Mouse (Mus musculus) adrenal gland (tissue): Measurements from ENCODE around the gene Fhit.

Source experiments
- intact Hi-C: fragments of 180-260 bp; cut with DNase I; formaldehyde crosslinking; loops from one replicate; pipeline ENCODE4 v1.15.1; 2025

The Fhit gene

GRCm38 (mm10) chr14:10711841-10712521 is 449.9 kb downstream of the Fhit start:
- intact Hi-C loops = loop anchor here (5.0 kb wide), 1 partner anchor 115 kb away; no protein-coding TSS in a partner anchor

GRCm38 (mm10) chr14:10710796-10711311 is 451.0 kb downstream of the Fhit start:
- intact Hi-C loops = loop anchor here (5.0 kb wide), 1 partner anchor 116 kb away; no protein-coding TSS in a partner anchor

GRCm38 (mm10) chr14:10701707-10702106 is 460.1 kb downstream of the Fhit start:
- intact Hi-C loops = no loop called here

GRCm38 (mm10) chr14:10680041-10680440 is 481.8 kb downstream of the Fhit start:
- intact Hi-C loops = no loop called here

DNA sequence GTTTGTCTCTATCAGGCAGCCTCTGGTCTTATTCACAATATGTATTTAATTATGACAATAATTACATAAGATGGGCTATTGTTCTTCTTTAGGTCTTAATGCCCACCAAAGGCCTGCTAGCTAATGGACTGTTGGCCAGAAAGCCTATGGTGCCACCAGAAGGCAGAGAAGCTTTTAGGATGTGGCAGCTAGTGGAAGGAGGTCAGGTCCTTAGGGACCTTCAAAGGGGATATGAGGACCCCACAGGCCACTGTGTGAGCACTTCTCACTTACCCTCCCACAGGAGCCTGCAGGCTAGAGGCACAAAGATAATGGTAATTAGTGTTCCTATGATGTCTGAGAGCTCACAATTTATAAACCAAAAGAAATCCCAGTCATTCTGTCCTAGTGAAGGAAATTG is 482.2 kb downstream of the Fhit start:
- intact Hi-C loops = no loop called here

GRCm38 (mm10) chr14:10677627-10678026 is 484.2 kb downstream of the Fhit start:
- intact Hi-C loops = no loop called here

DNA sequence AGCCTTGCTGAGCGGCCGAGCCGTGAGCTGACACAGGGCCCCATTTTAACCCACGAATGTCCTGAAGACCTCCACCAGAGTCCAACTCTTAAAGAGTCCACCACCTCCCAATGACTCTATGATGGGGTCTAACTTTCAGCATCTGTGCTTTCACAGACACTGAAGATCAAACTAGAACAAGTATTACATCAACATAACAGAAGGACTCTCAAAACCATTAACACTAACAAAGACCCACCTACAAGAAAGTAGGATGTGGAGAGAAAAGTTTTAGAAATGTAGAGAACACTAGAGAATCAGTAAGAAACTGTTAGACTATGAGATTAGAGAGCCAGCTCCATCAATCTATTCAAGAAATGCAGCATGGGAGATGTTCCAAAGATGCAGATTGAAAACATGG is 501.6 kb downstream of the Fhit start:
- intact Hi-C loops = no loop called here

GRCm38 (mm10) chr14:10659326-10659725 is 502.5 kb downstream of the Fhit start:
- intact Hi-C loops = no loop called here

DNA sequence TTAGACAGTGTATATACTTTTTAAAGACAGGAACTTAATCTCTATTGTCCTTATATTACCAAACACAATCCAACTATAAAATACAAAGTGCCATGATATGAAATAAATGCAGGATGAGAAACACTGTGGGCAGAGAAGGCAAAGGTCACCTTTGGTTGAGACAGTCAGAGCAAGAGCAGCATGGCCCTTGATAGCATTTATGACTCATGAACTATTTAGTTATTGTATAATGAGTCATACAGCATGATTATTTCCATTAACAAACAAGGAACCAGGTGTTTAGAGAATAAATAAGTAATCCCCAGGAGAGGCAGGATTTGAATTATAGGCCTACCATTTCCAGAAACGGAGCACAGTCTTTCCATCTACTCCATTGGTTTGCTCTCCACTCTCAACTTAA is 503.6 kb downstream of the Fhit start:
- intact Hi-C loops = no loop called here

DNA sequence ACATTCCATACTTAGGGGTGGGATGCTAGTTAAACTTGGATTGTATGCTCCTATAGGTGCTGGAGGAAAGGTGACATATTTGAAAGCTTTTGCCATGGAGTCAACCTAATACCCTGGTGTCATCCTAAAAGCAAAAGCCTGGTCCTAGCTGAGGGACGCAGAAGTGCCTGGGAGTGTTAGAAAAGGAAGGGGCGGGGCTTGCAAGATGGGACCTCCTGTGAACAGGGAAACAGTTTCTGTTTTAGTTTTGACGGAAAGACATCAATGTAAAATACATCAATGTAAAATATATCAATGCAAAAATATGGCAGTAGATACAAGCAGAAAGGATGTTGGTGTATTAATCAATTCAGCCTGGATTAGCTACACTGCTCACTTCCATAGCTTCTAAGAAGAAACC is 504.5 kb downstream of the Fhit start:
- intact Hi-C loops = no loop called here

DNA sequence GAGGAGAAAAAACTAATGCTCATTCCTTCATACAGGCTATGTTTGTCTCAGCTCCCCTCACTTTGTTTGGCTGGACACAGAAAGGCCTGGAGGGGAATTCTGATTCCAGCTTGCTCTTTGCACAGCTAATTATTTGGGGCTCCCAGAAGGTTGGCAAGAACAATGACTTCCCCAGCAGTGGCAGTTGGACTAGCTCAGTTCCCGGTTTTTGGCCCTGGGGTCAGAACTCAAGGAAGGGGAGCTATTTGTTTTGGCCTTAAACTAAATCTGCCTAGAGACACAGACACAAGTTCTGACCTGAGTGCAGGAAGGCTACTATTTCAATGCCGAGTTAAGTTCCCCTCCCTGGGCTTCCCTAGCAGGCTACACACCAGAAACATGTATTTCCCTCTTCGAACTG is 506.0 kb downstream of the Fhit start:
- intact Hi-C loops = no loop called here

DNA sequence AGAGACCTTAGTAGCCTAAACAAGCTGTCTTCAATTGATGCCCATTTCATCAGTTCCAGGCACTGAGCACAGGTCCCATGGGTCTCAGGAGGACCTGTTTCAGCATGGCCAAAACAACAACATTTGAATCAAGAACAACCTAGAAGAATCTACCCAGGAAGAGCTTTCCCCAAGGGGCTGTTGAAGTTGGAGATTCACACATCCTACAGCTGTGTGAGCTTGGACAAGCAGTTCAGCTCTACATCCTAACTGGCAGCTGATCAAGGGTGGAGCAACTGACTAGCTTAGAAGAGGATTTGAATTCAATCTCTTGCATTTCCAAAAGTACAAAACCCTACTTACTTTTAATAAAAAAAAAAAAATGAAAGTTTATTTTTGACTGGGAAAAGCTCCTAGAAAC is 514.0 kb downstream of the Fhit start:
- intact Hi-C loops = no loop called here

DNA sequence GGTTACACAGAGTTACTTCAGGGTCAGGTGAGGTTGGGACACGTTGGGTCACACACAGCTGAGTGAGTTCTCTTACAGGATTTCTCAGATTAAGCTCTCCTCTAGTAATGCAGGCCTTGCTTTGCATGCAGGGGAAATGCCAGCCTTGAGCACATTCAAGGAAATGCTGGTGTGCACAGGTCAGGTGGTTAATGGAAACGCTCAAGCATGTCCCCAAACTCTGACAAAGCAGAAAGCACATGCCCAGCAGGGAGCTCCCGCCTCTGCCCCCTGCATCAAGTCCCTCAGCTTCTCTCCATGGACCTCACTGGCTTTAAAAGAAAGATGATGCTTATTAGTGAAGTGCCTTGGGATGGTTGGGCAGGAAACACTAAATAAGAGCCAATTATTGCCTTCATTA is 530.1 kb downstream of the Fhit start:
- intact Hi-C loops = no loop called here

DNA sequence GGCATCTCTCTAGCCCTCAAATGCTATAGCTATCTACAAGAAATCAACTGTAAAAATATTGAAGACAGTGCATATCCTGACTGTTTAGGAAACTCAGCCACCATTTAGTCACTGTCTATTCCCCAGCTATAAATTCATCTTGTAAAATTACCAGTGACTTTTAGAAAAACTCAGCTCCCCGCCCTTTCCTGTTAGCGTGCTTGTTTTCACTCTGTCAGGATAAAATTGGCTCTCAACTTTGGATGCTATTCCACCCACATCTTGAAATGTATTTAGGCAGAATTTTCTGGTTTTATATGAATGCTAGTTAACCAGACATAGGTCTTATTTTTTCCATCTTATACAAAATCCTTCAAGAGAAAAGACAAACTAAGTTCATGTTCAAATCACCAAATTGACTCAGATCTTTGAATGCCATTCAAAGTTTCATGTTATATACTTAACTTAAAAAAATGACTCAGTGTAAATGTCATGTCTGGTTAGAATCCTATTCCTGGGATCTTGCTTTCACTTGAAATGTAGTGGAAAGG is 530.9 kb downstream of the Fhit start:
- intact Hi-C loops = no loop called here

GRCm38 (mm10) chr14:10593467-10593866 is 568.4 kb downstream of the Fhit start:
- intact Hi-C loops = no loop called here

- intact Hi-C loops = no loop called here
Measured at GRCm38 (mm10) chr14:10568937-10569552, 592.8 kb downstream of the Fhit start.

- intact Hi-C loops = no loop called here
Measured at GRCm38 (mm10) chr14:10567771-10568170, 594.1 kb downstream of the Fhit start.

DNA sequence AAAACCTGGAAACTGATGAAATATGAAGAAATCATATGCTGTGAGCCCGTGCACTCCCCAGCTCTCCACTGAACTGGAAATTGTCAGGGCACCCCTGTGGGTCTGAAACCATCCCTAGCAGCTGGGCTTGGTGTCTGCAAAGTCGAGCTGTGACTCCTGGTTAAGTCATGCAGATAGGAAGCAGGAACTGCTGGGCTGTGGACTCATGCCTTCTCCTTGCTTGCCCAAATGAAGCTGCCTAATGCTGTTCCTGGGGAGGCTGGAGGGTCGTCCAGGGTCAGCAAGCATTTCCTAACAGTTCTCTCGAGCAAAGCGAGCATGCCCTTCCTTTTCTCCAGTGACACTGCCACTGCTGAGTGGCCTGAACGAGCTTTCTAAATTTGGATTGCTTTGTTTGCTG is 607.1 kb downstream of the Fhit start:
- intact Hi-C loops = no loop called here

DNA sequence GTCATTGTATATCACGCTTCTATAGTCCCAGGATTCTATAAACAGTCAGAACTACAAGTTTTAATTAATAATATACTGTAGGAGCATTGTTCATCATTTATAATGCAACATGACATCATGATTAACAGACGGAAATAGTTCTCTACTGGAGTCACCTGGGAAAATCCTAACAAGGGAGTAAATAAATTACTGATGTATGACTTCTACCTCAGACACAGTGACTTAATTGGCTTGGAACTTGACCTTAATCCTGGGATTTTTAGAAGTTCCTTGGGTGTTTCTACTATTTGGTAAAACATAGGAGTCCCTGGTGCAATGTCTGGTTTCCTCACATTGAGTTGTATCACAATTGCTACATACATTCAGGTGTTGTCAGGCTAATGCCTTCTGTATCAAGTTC is 613.2 kb downstream of the Fhit start:
- intact Hi-C loops = no loop called here

DNA sequence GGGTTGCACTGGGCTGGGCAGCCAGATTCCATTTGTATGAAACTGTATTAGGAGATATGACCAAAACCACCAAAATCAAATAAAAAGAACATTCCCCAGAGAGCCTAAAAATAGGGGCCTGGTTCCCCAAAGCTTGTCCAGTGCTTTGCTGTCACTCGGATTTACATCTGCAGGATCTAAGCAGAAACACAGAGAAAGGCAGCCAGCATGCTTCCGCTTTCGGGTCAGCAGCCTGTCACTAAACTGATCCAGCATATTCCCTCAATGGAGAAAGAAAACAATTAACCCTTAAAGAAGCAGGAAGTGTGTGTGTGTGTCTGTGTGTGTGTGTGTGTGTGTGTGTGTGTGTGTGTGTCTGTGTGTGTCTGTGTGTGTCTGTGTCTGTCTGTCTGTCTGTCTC is 615.9 kb downstream of the Fhit start:
- intact Hi-C loops = no loop called here

- intact Hi-C loops = no loop called here
Measured at GRCm38 (mm10) chr14:10534862-10535261, 627.0 kb downstream of the Fhit start.

DNA sequence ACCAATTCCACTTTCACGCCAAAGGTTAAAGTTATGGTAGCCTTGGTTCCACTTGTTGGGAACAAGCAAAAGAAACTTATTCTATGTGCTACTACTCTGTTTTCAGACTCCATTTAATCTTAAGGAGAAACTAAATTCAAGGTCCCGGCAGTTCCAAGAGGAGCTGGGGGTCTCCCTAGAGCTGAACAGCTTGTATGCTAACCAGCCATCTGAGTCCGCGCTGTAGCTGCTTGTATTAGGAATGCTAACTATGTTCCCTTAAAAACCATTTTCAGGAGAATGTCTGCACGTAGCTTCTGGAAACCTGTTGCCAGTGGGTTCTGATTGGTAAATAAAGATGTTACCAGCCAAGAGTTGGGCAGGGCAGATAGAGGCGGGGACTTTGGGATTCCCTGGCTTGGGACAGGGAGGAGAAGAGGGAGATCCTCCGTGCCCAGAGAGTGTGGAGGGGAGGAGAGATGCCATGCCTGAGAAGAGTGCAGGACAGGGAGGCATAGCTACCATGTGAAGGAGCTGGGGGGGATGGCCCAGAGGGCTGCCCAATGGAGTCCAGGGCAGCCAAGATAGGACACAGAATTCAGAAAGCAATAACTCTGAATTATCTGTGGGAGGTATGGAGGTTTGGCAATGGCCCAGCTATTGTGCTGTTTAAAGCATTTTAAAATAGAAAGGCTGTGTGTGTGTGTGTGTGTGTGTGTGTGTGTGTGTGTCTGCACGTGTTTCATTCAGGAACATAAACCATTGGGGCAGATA is 629.9 kb downstream of the Fhit start:
- intact Hi-C loops = no loop called here
